Mouse (Mus musculus) cerebellum, adult 9-10 months (tissue): ENCODE results near the gene Slc12a6.

Experiments
- DNase-seq: peaks from one replicate; pipeline ENCODE4 v3.0.0; 2022

Slc12a6 gene

DNA sequence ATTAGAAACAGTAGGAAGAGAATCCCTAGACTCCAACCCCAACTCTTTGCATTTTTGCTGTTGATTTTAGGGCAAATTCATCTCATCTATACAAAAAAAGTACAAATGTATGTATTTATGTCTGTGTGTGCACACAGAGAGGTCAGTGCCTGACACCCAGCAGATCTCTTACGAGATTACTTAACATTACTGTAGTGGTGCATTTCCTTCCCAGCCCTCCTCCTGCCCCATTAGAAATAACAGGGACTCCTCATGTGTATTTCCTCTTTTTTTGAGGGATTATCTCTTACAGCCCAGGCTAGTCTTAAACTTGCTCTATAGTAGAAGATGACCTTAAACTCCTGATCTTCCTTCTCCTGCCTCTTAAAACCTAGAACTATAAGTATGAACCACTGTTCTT, 127.1 kb downstream of the Slc12a6 start:
- no peak for DNase-seq

DNA sequence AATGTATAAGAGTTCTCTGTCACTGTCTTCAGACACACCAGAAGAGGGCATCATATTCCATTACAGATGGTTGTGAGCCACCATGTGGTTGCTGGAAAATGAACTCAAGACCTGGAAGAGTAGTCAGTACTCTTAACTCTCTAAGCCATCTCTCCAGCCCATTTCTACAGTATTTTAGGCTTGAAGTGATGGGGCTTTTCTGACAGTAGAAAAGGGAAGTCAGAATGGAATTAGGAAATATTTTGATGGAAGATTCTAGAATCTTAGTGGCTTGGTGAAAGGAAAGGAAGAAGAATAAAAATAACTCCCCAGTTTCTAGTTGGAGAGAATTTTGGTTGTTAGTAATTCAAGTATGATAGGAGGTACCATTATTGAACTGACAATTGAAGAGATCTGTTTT, 128.3 kb downstream of the Slc12a6 start:
- no peak for DNase-seq

DNA sequence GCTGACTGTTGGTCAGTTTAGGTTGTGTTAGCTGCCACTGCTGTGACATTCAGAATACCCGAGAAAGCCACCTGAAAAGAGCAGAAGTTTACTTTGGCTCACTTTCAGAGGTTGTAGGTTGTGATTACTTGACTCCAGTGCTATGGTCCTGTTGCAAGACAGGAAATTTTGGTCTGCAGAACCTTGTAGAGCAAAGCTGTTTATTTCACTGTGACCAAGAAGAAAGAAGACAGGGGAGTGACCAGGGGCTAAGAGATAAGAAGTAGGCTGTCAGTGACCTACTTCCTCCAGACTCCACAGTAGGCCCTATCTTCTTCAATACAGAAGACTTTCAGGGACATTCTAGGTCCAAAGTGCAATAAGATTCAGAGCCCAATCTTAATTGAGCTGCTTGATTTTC, 131.0 kb downstream of the Slc12a6 start:
- DNase-seq: no peak

DNA sequence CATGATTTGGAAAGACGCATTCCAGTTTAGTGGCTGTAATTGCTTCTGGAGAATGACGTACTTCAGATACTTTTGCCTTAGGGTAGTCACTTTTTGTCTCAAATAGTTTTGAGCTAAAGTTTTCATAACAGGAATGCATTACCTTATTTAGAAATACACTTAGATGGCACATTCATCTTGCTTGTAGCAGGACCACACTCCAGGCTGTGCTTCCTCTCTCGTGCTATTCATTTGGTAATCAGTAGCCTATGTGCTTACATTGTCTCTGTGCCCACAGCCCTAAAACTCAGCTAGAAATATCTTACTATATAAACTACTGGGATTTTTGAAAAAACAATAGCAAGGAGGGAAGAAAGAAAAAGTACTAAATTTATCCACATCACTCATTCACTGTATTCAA, 141.4 kb downstream of the Slc12a6 start:
- no peak for DNase-seq
